Mouse (Mus musculus): ENCODE results near the gene Higd1a.
A peak's percentile ranks its signal among the peaks of the same experiment; 100 is the strongest.

Higd1a gene

DNA sequence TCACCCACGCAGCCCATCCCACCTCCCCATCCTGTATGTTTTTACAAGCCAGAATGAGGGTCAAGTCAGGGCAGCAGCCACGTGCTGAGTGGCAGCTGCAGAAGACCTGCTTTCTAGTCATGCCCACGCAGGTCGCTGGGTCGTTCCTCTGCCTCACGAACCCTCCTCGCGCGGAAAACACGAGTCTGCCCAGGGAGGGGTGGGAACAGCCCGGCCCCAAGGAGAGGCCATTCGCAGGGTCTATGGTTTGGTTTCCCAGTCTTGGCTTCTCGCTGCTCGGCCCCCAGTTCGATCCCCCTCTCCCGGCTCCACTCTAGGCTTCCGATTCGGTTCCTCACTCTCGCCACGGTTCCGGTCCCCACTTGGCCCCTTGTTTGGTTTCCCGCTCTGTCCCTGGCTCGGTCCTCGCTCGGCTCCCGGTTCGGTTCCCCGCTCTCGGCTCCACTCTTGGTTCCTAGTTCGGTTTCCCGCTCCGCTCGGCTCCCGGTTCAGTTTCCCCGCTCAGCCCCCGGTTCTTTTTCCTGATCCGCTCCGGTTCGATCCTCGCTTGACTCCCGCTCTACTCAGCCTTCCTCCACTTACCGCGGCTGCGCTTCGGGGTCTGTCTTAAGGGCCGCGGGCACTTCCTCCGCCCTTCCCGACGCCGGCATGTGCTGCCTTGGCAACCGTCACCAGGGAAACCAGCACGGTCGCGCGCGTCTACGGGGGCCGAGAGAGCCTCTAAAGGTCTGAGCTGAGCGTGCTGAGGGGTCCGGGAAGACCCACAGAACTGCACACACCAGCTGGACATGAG, 19.1 kb downstream of the Higd1a start, which contains the start of gene Ccdc13:
TSS of gene Ccdc13 (minus strand) at position 633 of the 793 bp plus-strand sequence.
- DNase-seq (ENCODE audit: low read depth, low spot score) = no peak

- DNase-seq (ENCODE audit: low read depth, low spot score) = no peak
Observed at GRCm38 (mm10) chr9:121838008-121838407, 20.2 kb downstream of the Higd1a start.

GRCm38 (mm10) chr9:121833825-121834224, 24.3 kb downstream of the Higd1a start:
- no peak for DNase-seq (ENCODE audit: low read depth, low spot score)

GRCm38 (mm10) chr9:121830956-121831293, 27.2 kb downstream of the Higd1a start:
- DNase-seq (ENCODE audit: low read depth, low spot score) = peak; percentile 92

- DNase-seq (ENCODE audit: low read depth, low spot score) = peak; percentile 64
Observed at GRCm38 (mm10) chr9:121830243-121830955, 27.8 kb downstream of the Higd1a start.

DNA sequence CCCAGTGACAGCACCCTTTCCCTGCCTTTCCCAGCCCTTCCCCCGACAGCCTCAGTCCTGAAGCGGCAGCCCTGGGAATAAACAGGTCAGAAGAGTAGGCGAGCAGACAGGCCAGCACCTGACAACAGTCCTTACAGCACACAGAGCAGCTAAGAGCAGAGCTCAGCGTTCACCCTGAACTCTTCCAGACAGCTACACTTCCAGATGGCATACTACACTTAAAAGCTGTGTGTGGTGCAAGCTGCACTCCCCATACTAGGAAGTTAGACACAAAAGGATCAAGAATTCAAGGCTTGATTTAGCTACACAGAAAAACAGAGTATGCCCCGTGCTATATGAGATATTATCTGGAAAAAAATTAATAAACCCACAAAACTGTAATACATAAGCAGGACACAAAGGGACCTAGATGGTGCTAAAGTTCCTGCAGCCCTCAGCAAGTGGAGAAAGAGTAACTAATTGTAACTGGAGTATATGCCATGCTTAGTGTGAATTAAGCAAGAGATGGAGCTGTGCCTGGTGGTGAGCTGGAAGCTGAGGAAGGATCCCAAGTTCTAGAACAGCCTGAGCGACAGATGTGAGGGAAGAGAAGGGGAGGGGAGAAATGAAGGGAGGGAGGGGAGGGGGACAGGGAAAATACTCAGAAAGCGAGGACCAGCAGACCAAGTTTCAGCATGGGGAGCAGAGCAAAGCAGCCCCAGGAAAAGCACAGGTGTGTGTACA, 28.7 kb downstream of the Higd1a start:
- no peak for DNase-seq (ENCODE audit: low read depth, low spot score)

- no peak for DNase-seq (ENCODE audit: low read depth, low spot score)
Observed at GRCm38 (mm10) chr9:121828314-121828713, 29.8 kb downstream of the Higd1a start.

- no peak for DNase-seq (ENCODE audit: low read depth, low spot score)
Observed at GRCm38 (mm10) chr9:121826356-121826755, 31.8 kb downstream of the Higd1a start.

DNA sequence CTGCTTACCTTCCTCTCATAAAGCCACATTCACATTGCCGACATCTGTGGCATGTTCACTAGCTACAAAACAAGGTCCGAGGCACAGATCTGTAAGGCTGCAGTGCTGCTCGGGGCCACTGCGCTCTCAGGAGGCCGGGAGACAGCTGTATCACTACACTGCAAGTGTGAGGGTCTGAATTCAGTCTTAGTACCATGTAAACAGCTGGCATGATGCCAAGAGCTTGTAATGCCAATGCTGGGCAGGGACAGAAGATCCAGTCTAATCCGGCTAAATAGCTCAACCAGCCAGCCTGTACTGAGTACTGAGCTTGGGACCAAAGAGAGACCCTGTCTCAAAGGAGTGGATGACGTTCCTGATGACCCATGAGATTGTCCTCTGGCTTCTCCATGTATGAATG, 34.2 kb downstream of the Higd1a start:
- no peak for DNase-seq (ENCODE audit: low read depth, low spot score)

DNA sequence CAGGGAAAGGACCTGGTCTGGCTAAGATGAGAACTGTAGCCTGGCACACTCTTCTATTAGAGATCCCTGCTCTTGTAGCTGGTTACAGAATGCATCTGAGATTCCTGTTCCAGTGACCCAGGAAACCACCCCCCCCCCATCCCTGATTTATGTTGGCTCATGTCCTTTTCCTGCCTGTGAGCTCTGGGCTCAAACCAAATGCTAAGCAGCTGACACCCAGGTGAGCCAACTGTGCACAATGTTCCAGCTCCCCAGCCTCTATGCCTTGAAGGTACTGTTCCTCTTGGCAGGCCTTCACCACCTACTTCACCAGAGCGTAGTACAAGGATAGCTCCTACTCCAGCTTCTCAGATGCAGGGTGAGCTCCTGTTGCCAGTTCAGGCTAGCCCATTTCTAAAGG, 35.1 kb downstream of the Higd1a start:
- DNase-seq (ENCODE audit: low read depth, low spot score) = no peak

GRCm38 (mm10) chr9:121822585-121822991, 35.6 kb downstream of the Higd1a start:
- no peak for DNase-seq (ENCODE audit: low read depth, low spot score)

- no peak for DNase-seq (ENCODE audit: low read depth, low spot score)
Observed at GRCm38 (mm10) chr9:121820765-121821164, 37.4 kb downstream of the Higd1a start.

- peak; percentile 46 for DNase-seq (ENCODE audit: low read depth, low spot score)
Observed at GRCm38 (mm10) chr9:121819771-121820471, 38.2 kb downstream of the Higd1a start.

- no peak for DNase-seq (ENCODE audit: low read depth, low spot score)
Observed at GRCm38 (mm10) chr9:121819073-121819770, 38.9 kb downstream of the Higd1a start.

GRCm38 (mm10) chr9:121815183-121815582, 43.0 kb downstream of the Higd1a start:
- peak; percentile 59 for DNase-seq (ENCODE audit: low read depth, low spot score)

- DNase-seq (ENCODE audit: low read depth, low spot score) = no peak
Observed at GRCm38 (mm10) chr9:121810081-121810821, 47.9 kb downstream of the Higd1a start.

DNA sequence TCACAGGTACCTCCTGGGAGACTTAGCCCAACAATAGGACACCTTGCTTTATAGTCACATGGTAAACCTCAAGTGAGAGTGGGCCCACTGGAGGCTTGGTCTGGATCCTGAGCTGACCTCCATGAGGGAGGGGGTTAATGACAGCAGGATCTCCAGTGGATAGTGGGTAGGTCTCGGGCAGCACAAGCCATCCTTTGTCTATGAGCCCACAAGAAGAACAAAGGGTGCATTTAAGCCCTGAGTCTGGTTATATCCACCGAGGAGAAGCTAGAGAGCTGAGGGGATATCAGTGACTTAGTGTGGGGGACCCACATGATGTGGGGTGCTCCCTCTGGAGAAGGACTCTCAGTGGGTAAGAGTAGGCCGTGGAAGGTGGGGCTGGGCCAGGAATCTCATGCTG, 49.7 kb downstream of the Higd1a start:
- no peak for DNase-seq (ENCODE audit: low read depth, low spot score)

DNA sequence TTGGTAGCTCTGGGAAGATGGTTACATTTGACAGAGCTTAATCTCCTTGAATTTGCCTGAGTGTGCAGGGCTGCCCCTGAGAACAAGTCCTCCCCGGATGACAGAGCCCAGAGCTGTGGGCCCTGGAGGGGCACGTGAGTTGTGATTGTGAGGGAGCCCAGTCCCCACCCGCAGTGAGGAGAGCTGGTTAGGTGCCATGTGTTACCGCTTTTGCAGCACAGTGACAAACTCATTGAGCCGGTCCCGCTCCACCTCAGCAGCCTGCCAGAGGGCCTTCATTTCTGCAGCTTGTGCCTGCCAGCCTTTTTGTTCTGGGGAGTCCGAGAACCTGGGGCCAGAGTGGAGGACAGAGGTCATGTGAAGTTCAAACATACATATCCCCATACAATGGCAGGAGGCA, 50.2 kb downstream of the Higd1a start:
- no peak for DNase-seq (ENCODE audit: low read depth, low spot score)

DNA sequence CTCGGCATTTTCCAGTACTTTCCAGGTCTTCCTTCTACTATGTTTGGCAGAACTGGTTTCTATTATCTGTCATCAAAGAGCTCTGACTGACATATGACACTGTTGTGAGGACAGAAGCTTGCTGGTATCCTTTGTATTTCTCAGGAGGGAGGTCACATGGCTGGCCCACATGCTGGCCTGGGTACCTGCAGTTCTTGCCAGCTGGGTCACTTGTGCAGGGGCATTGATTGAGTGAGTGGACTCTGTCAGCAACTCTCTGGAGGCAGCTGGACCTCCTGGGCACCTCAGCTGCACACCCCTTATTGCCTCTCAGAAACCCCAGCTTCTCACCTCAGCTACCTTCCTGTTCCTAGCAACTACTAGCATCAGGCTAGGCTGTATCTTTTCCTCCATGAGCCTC, 50.6 kb downstream of the Higd1a start:
- no peak for DNase-seq (ENCODE audit: low read depth, low spot score)

DNA sequence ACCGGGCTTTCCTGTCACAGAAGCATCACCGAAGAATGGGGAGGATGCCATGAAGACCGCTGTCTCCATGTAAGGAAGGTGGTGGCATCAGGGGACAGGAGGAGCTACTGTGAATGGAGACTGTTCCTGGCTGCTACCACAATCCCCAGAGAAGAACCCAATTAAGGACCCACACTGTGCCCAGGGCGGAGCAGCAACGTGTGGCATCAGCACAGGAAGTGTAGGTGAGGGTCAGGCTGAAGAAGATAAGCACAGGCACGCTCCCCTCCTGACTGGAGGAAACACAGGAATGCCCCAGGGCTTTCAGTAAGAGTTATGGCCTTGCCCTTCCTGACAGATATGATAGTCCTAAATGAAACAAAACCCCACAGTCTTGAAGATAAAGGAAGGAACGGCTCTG, 55.4 kb downstream of the Higd1a start:
- DNase-seq (ENCODE audit: low read depth, low spot score) = no peak
